Mouse (Mus musculus) lung, adult 2 months (tissue): Measurements from ENCODE around the gene Gm16223.

Experiments
- CTCF ChIP-seq: fragments of 200-500 bp; IDR thresholded peaks from 2 replicates; pipeline ENCODE4 v1.5.1; 2011; ENCODE audit warnings: mild to moderate bottlenecking, low read length, control low read depth; ENCODE audit not compliant: insufficient read depth
- POLR2A ChIP-seq: fragments of 200-500 bp; IDR thresholded peaks from 2 replicates; pipeline ENCODE4 v1.6.1; 2011; ENCODE audit warnings: low read depth, mild to moderate bottlenecking, control low read depth, low read length, borderline replicate concordance; ENCODE audit errors: extremely low read depth

DNA sequence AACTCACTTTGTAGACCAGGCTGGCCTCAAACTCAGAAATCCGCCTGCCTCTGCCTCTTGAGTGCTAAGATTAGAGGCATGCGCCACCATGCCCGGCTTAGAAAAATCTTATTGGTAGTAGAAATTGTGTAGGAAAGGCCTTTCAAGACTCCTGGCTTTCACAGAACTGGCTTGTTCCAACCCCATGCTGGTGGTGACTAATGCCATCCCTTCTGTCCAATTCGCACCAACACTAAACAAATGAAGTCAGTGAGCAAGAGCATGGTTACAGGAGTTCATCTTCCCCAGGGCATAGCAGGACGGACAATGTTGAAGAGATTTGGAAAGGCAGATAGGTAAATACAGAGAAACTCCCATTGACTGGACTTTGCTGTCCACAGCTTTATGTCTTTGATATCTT, 12.6 kb upstream of the Gm16223 start:
- no peak for TF ChIP-seq CTCF
- no peak for TF ChIP-seq POLR2A
